Mouse (Mus musculus): ENCODE results near the gene Tm7sf3. TPM values are rescaled to one million over a fixed set of nuclear protein-coding genes. Genes with fewer than 3 reads are reported as not detected.

Tm7sf3 gene
- 41.0 and 51.1 TPM in 2 replicates for total RNA-seq (2014; rRNA removed)
- 30.5 and 40.6 TPM in 2 replicates for polyA plus RNA-seq (2015; fragmentation: Nextera tagmentation; extraction: Ambion mirVana)

GRCm38 (mm10) chr6:146642276-146643183 is at the start of gene Tm7sf3, which contains the start of gene Med21:
TSS of gene Tm7sf3 (minus strand) at chr6:146642824.
TSS of gene Med21 (plus strand) at chr6:146642547.
- Histone ChIP-seq H3K9ac (peak within 1 kb of the TSS; percentile 68), H3K4me3 (ENCODE audit: low read depth, low read length) (peak within 1 kb of the TSS; percentile 74), H3K27ac (ENCODE audit: low read depth, low read length) (peak within 1 kb of the TSS; percentile 83), H3K9me3 (ENCODE audit: low read length) (no peaks in the 10 kb centered on the region), H3K36me3 (ENCODE audit: insufficient read depth) (no peaks in the 10 kb centered on the region), H3K4me2 (ENCODE audit: low read depth) (peak within 1 kb of the TSS; percentile 95), H3K27me3 (ENCODE audit: insufficient read depth, low read length) (no peaks in the 10 kb centered on the region), H3K4me1 (ENCODE audit: insufficient read depth) (peaks cover 6% of the 10 kb centered on the region)
- WGBS, result 2% methylated on average over 60 of the region's 60 CpGs
- DNase-seq, result peak; percentile 99
- TF ChIP-seq CTCF (IDR thresholded peaks at IDR 0.05; ENCODE audit: low read depth), result peak; percentile 62
- peak; percentile 99 for ATAC-seq

DNA sequence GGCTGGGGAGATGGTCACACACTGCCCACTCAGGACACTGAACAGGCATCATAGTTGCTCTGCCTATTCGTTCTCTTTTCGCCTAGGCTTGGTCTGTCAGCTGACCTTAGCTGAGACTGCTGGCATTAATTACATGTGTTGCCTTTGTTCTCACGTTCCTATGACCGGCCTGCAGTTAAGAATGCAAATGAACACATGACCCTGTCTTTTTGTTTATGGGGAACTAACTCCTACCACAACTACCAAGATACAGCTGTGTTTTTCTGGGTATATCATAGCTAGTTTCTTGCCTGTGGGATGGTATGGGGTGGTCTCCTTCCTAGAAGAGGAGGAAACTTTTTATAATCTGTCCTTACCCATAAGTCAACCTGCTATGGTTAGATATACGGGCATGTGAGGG is 46.2 kb upstream of the Tm7sf3 start:
- Histone ChIP-seq H3K4me2 (ENCODE audit: low read depth) (no peak overlapping the region), H3K27ac (ENCODE audit: low read depth, low read length) (no peak overlapping the region), H3K27me3 (ENCODE audit: insufficient read depth, low read length) (no peaks in the 10 kb centered on the region), H3K9ac (no peak overlapping the region), H3K36me3 (ENCODE audit: insufficient read depth) (no peaks in the 10 kb centered on the region), H3K4me3 (ENCODE audit: low read depth, low read length) (no peak overlapping the region), H3K9me3 (ENCODE audit: low read length) (no peaks in the 10 kb centered on the region), H3K4me1 (ENCODE audit: insufficient read depth) (no peaks in the 10 kb centered on the region)
- DNase-seq (no peak), ATAC-seq (no peak)
- no peak for TF ChIP-seq CTCF (IDR thresholded peaks at IDR 0.05; ENCODE audit: low read depth)
- WGBS, result 70% methylated on average over 5 of the region's 5 CpGs

DNA sequence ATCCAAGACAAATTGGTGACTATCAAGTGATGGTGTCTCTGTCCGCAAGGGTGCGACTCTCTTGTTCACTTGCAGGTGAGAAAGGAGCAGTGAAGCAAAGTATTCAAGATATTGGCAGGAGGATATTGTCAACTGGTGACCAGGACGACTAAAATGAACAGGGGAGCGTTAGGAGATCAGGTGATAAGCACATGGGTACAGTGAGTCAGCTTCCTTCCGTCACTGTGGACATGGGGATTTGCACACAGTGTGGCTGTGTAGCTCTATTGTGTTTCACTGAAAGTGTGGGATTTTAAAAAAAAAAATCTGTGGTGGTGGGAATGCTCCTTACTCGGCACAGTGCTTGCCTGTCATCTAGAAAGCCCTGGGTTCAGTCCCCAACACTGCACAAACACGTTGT is 45.4 kb upstream of the Tm7sf3 start:
- DNase-seq (no peak), ATAC-seq (no peak)
- Histone ChIP-seq H3K27me3 (ENCODE audit: insufficient read depth, low read length) (no peaks in the 10 kb centered on the region), H3K27ac (ENCODE audit: low read depth, low read length) (no peak overlapping the region), H3K4me3 (ENCODE audit: low read depth, low read length) (no peak overlapping the region), H3K4me1 (ENCODE audit: insufficient read depth) (no peaks in the 10 kb centered on the region), H3K9ac (no peak overlapping the region), H3K9me3 (ENCODE audit: low read length) (no peaks in the 10 kb centered on the region), H3K4me2 (ENCODE audit: low read depth) (no peak overlapping the region), H3K36me3 (ENCODE audit: insufficient read depth) (no peaks in the 10 kb centered on the region)
- TF ChIP-seq CTCF (IDR thresholded peaks at IDR 0.05; ENCODE audit: low read depth), result no peak
- WGBS, result 88% methylated on average over 7 of the region's 7 CpGs

GRCm38 (mm10) chr6:146686463-146687196 is 44.0 kb upstream of the Tm7sf3 start:
- H3K9me3 ChIP-seq (ENCODE audit: low read length), result no peaks in the 10 kb centered on the region
- WGBS, result 85% methylated on average over 5 of the region's 5 CpGs
- H3K4me1 ChIP-seq (ENCODE audit: insufficient read depth), result no peaks in the 10 kb centered on the region
- TF ChIP-seq CTCF (IDR thresholded peaks at IDR 0.05; ENCODE audit: low read depth), result no peak
- H3K36me3 ChIP-seq (ENCODE audit: insufficient read depth), result no peaks in the 10 kb centered on the region
- DNase-seq, result no peak
- no peak overlapping the region for H3K4me2 ChIP-seq (ENCODE audit: low read depth)
- H3K27ac ChIP-seq (ENCODE audit: low read depth, low read length), result no peak overlapping the region
- H3K9ac ChIP-seq, result no peak overlapping the region
- no peak overlapping the region for H3K4me3 ChIP-seq (ENCODE audit: low read depth, low read length)
- no peaks in the 10 kb centered on the region for H3K27me3 ChIP-seq (ENCODE audit: insufficient read depth, low read length)
- ATAC-seq, result no peak

GRCm38 (mm10) chr6:146685781-146686308 is 43.2 kb upstream of the Tm7sf3 start:
- Histone ChIP-seq H3K27me3 (ENCODE audit: insufficient read depth, low read length) (no peaks in the 10 kb centered on the region), H3K4me3 (ENCODE audit: low read depth, low read length) (no peak overlapping the region), H3K9ac (no peak overlapping the region), H3K9me3 (ENCODE audit: low read length) (no peaks in the 10 kb centered on the region), H3K4me1 (ENCODE audit: insufficient read depth) (no peaks in the 10 kb centered on the region), H3K36me3 (ENCODE audit: insufficient read depth) (no peaks in the 10 kb centered on the region), H3K27ac (ENCODE audit: low read depth, low read length) (no peak overlapping the region), H3K4me2 (ENCODE audit: low read depth) (no peak overlapping the region)
- 67% methylated on average over 17 of the region's 17 CpGs for WGBS
- TF ChIP-seq CTCF (IDR thresholded peaks at IDR 0.05; ENCODE audit: low read depth), result peak; percentile 20; the same call in 1 of the 2 replicates
- no peak for DNase-seq
- ATAC-seq, result peak; percentile 42; the same call in 1 of the 2 replicates

DNA sequence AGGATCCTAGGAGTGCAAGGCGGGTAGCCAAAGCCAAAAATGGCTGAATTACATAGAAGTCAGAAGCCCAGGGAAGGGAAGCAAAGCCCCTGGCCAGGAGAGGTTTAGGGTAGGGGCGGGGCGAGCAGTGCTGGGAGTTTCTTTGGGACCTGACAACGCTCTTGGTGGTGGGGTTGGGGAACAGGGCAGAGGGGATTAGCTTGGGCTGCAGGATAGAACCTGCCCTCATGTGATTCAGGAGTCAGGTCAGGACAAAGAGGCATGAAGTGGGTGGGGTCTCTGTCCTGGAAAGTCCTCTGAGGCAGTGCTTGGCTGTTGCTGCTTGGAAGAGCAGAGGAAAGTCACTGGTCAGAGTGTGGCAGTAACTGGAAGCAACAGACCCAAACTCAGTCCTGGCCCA is 41.3 kb upstream of the Tm7sf3 start:
- no peak for DNase-seq
- Histone ChIP-seq H3K27me3 (ENCODE audit: insufficient read depth, low read length) (no peaks in the 10 kb centered on the region), H3K4me2 (ENCODE audit: low read depth) (no peak overlapping the region), H3K36me3 (ENCODE audit: insufficient read depth) (no peaks in the 10 kb centered on the region), H3K9me3 (ENCODE audit: low read length) (no peaks in the 10 kb centered on the region), H3K4me3 (ENCODE audit: low read depth, low read length) (no peak overlapping the region), H3K27ac (ENCODE audit: low read depth, low read length) (no peak overlapping the region), H3K4me1 (ENCODE audit: insufficient read depth) (no peaks in the 10 kb centered on the region), H3K9ac (no peak overlapping the region)
- no peak for ATAC-seq
- TF ChIP-seq CTCF (IDR thresholded peaks at IDR 0.05; ENCODE audit: low read depth), result no peak
- WGBS, result 84% methylated on average over 4 of the region's 4 CpGs

Measured in forebrain, postnatal 0 days (tissue).